Mouse (Mus musculus): ENCODE results near the gene Zbtb41. TPM values are rescaled to one million over a fixed set of nuclear protein-coding genes. Genes with fewer than 3 reads are reported as not detected.

Zbtb41 gene
- total RNA-seq, 4 experiments from 2014 or later, result 32.2 to 46.3 (median 37.4) TPM

DNA sequence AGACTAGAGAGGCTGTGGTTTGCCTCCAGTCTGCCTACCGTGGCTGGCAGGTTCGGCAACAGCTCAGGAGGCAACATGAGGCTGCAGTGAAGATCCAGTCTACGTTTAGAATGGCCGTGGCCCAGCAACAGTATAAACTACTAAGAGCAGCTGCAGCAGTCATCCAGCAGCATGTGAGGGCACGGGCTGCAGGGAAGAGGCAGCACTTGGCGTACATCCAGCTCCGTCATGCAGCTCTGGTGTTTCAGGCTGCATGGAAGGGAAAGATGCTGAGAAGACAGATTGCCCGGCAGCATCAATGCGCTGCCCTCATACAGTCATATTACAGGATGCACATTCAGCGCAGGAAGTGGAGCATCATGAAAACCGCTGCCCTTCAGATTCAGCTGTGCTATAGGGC, 56.8 kb downstream of the Zbtb41 start:
- no peak for DNase-seq

GRCm38 (mm10) chr1:139480246-139480645, 58.2 kb downstream of the Zbtb41 start:
- DNase-seq, result no peak

- DNase-seq, result no peak
These were observed 59.1 kb downstream of the Zbtb41 start for GRCm38 (mm10) chr1:139481146-139481545.

DNA sequence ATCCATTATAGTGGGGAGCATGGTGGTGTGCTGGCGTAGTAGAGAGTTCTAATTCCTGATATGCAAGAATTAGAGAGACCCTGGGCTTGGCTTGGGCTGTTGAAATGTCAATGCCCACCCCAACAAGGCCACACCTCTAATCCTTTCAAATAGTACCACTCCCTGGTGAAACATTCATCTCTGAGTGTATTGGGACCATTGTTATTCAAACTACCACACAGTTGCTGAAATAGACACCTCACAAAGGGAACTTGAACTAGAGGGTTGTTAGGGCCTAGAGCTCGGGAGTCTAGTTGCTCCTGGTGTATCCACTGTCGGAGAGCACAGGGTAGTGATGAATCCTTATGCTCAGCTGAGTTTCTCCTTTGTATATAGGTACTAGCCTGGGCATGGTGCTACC, 72.5 kb downstream of the Zbtb41 start:
- no peak for DNase-seq

GRCm38 (mm10) chr1:139495408-139495807, 73.3 kb downstream of the Zbtb41 start:
- DNase-seq, result no peak

GRCm38 (mm10) chr1:139496212-139496611, 74.1 kb downstream of the Zbtb41 start:
- no peak for DNase-seq

- no peak for DNase-seq
These were observed 77.7 kb downstream of the Zbtb41 start for GRCm38 (mm10) chr1:139499751-139500150.

DNA sequence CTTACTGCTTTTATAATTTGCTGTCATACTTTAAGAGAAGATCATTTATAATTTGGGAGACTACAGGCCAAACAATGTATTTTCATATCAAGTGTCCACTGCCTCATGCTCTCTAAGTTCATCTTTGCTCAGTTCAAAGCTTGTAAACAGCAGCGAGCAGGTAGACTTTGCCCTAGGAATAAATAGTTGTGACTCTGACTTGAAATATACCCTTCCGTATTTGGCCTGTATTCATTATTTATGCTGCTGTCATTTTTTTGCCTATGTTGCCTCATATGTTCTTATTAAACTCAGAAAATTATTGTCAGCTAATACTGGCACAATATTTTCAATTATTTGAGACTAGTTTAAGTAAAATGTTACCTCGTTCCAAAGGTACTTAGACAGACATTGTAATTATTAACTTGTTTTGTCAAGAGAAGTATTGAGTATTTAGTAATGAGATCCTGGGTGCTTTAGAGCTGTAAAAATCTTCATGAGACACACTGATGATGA, 79.2 kb downstream of the Zbtb41 start, which contains the start of gene F13b:
TSS of gene F13b (plus strand) at position 445 of the 495 bp plus-strand sequence.
- no peak for DNase-seq

Other genes with a start within 250 kb of the Zbtb41 start
- not detected for gene Crb1, start 45.2 kb upstream of the Zbtb41 start, total RNA-seq (2022)
- 1 to 10 TPM in 1 of 4 experiments, under 1 TPM in 3; 0.67 to 1.5 (median 0.84) TPM for gene Aspm, start 32.5 kb downstream of the Zbtb41 start, total RNA-seq (2022)
- gene F13b, start 79.4 kb downstream of the Zbtb41 start, total RNA-seq (2022), result not detected
- gene Cfhr1, start 138.0 kb downstream of the Zbtb41 start, total RNA-seq (2022), result under 1 TPM in 1 of 4 experiments, not detected in 3; 0.16 TPM

Measured in adrenal gland, adult 8-10 months (tissue).